Mouse (Mus musculus) embryo, embryonic 10.5 days (tissue): ENCODE measurements at regions not wholly inside any gene's neighbourhood (a gene's known extent, or its start where the extent isn't known, plus 50 kb on each side); places are given as distances from the start of the nearest gene placed in this dataset.
"Not testable (repeated sequence)": the region's sequence is repeated elsewhere in the genome, so short reads cannot be mapped to it uniquely, and the experiment has no call there.

Experiments used
- DNase-seq: peaks from one replicate; pipeline ENCODE4 v3.0.0-alpha.2; 2015; ENCODE audit warnings: low spot score

- no peak for DNase-seq
Observed at GRCm38 (mm10) chr12:97218445-97218844, 1040.8 kb downstream of the Galc start.

DNA sequence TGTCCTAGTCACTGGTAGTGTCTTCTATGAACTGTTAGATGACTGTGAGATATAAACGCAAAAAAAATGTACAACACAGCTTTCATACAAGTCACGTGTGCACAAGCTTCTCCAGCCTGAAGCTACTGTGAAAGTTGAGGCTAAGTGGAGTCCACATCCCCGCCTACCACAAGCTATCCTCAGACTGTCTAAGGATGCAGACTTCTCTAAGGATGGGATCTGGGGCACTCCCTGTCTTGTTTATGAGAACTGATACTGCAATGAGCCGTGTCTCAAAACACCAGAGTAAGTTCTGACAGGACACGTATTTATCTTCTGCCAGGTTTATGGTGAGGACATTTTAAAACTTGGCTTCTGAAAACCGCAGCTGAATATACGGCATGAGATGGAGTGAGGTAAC is 1041.7 kb downstream of the Galc start:
- DNase-seq: no peak

DNA sequence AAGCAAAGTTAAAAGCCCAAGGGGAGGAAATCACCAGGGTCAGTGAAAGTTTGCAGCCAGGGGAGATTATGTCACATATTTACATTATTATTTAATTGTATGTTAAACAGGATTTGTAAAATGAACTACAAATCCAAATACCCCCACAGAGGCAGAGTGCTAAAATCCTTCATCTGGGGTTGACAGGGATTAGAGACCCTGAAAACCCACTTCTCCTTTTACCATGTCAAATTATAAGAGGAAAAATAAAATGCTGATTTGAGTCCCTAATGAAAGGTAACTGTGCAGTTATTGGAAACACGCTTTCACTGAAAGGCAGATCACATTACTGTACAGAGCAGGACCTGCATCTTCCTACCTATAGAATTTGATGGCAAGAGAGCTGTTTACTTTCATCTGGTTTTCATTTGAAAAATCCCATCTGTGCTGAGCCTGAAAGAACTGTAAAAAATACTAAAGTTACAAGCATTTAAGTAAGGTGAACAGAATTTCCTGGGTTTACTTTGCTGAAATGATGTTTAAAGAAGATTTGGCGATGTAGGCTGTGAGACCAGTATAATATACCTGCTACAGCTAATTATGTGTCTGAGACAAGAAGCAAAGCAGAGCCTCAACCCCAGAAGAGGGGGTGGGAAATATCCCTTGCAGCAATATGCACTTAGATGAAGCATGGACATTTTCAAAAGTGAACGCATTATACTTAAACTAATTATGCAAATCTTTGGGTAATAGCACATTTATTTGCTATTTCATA is 1055.4 kb downstream of the Galc start:
- DNase-seq: peak; percentile 27

DNA sequence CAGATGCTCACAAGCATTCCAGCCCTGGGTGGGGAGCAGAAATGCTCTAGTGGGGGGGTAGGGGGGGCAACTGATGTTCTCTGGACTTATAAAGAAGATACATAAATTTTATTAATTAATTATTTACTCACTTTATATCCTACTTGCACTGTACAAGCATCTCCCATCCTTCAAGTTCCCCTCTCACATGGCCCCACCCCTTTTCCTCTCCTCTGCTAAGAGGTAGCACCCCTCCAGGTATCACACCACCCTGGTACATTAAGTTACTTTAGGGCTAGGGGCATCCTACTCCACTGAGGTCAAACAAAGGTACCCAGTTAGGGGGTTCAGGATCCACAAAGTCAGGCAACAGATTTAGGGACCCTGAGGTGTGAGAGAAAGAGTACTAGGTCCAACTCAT is 1097.4 kb downstream of the Galc start:
- DNase-seq: no peak

- DNase-seq: no peak
Observed at GRCm38 (mm10) chr12:97161429-97161828, 1097.8 kb downstream of the Galc start.

GRCm38 (mm10) chr12:97158332-97158731 is 1100.9 kb downstream of the Galc start:
- peak; percentile 20 for DNase-seq

GRCm38 (mm10) chr12:97157748-97158147 is 1101.5 kb downstream of the Galc start:
- DNase-seq: no peak

- peak; percentile 22 for DNase-seq
Observed at GRCm38 (mm10) chr12:97156499-97157110, 1102.7 kb downstream of the Galc start.

GRCm38 (mm10) chr12:97142720-97143119 is 1116.5 kb downstream of the Galc start:
- no peak for DNase-seq

GRCm38 (mm10) chr12:97137924-97138323 is 1121.3 kb downstream of the Galc start:
- DNase-seq: no peak

GRCm38 (mm10) chr12:97130276-97130675 is 1129.0 kb downstream of the Galc start:
- peak; percentile 75 for DNase-seq

- peak; percentile 15 for DNase-seq
Observed at GRCm38 (mm10) chr12:97090577-97091214, 1168.6 kb downstream of the Galc start.

GRCm38 (mm10) chr12:97061352-97061895 is 1197.8 kb downstream of the Galc start:
- DNase-seq: not testable (repeated sequence)

- no peak for DNase-seq
Observed at GRCm38 (mm10) chr12:97047674-97048073, 1211.6 kb downstream of the Galc start.
